Mouse (Mus musculus) R1 (cell line): ENCODE measurements around the gene Arl4a.

Experiments used
- DNase-seq: peaks from one replicate; pipeline ENCODE4 v3.0.0-alpha.2; 2018; ENCODE audit warnings: low read depth, low spot score

The Arl4a gene

DNA sequence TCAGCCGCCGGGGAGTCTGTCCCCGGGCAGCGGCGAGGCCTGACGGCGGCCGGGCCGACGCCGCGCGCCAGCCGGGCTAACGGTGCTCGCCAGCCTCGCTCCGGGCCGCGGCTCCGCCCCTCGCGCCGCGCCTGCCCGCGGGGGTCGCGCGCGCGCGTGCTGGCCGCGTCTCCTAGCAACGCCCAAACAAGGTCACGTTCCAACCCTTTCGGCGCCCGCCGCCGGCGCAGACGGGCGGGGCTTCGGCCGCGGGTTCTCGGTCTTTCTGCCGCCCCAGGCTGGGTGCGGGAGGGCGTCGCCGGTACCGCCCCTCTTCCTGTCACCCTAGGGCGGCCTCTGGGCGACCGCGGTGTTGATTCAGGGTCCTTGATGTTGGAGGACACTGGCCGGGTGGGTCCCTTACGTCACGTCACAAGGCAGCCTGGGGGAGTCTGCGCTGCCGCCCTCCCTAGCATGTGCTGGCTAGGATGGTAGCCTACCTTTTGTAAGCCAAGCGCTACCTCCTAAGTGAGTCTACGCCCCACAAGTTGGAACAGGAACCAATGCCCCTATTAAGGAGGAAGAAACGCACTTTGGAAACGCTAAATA is at the start of gene Arl4a:
Gene Arl4a (minus strand): TSS at position 150 of the 588 bp plus-strand sequence.
- peak; percentile 84 for DNase-seq

DNA sequence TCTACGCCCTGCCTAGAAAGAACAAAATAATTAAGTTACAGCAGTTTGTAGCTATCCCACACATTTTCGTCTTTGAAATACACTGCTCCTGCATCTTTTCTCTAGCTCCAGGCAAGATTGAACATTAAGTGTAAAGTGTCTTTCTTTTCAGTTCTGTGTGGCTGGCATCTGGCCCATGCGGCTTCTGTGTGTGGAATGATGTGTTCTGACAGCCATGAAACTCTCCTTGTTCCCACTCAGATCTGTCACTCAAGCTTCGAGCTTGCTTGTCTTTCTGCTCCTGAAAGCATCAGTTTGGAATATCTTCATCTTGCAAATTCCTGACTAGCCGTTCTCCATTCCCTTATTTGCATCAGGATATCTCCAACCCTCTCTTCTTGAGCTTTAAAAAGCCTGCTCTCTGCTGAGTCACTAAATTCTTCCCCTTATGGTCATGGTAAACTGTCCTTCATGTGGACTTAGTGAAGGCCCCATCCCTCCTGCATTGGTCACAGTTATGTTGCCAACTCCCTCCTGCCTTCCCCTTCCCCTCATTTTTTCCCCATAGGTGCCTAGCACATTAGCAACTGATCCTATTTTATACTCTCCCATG is 48.0 kb upstream of the Arl4a start:
- DNase-seq, result no peak

DNA sequence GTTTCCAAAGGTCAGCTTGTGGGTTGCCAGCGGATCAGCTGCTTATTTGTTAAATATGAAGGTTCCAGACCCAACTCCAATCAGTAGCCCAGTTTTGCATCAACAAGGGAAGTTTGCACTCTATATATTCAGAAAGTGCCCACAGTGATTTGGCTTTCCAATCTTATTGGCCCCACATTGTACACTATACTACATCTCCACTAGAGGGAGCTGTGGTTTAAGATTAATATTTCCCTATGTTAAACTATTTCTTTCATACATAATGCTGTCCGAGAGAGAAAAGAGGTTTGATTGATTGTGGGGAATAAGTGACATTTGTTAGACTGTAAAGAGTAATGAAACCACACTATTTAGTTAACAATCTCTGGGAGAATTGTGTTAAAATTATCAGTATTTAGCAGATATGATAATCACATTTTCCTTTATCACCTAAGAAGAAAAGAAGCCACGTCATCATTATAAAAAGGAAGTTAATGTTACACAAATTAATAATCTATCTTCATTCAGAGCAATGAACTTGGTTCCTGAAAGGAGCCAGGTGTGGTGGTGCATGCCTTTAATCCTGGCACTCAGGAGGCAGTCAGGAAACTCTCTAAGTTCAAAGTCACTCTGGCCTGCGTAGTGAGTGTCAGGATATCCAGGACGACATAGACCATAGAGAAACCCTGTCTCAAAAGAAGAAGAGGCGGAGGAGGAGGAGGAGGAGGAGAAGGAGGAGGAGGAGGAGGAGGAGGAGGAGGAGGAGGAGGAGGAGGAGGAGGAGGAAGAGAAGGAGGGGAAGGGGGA is 44.8 kb upstream of the Arl4a start:
- DNase-seq, result peak; percentile 22

DNA sequence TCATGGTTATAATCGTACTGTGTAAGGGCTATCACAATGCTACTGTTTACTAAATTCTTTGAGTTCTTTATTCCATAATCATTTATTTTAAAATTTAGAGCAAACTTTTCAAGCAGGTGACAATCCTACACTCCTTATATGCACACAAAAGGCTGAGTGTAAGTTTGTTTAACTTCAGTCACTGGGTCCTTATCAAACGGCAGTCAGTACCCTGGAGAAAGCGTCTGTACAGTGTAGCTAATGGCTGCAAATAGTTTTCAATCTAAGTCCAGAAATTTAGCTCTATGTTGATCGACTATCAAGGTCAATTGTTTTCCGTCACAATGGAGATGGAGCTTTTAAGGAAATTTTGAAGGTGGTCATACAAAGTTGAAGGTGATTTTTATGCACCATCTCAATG is 44.2 kb upstream of the Arl4a start:
- no peak for DNase-seq

GRCm38 (mm10) chr12:40073660-40074059 is 35.8 kb upstream of the Arl4a start:
- DNase-seq, result peak; percentile 8

DNA sequence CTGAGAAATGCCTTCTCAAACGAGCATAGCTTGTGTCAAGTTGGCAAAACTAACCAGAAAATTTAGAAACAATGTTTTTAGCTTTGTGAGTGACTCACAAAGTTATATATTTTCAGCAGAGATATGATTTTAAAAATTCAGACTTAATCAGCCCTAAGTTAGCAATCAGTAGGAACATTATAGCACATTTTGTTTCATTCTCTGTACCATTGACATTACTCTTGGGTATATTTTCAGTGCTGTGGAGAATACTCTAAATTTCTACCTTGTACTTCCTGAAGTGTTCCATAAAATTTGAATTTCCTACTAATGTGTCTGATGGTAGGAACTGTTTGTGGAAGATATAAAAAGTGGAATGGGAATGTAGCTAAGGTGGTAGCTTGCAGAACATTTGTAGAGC is 9.2 kb upstream of the Arl4a start:
- no peak for DNase-seq

GRCm38 (mm10) chr12:40043816-40044585 is 6.2 kb upstream of the Arl4a start:
- DNase-seq, result peak; percentile 86

DNA sequence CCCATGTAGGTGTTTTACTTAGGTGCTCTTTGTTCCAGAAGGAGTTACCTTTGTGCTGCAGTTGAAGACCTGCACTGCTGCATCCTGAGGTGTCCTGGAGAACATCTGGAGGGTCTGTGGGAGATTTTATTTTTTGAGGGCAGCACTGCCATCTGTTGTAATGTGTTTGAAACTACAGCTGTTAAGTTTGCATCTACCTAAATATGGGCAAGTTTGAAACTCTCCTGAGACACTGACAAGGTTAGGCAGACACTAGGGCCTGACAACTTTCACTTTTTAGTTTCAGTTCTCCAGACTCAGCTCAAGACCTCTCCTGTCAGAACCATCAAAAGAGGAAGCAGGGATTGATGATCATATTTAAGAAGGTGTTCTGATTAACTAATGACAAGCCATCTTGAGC is 2.2 kb upstream of the Arl4a start:
- DNase-seq, result peak; percentile 73

DNA sequence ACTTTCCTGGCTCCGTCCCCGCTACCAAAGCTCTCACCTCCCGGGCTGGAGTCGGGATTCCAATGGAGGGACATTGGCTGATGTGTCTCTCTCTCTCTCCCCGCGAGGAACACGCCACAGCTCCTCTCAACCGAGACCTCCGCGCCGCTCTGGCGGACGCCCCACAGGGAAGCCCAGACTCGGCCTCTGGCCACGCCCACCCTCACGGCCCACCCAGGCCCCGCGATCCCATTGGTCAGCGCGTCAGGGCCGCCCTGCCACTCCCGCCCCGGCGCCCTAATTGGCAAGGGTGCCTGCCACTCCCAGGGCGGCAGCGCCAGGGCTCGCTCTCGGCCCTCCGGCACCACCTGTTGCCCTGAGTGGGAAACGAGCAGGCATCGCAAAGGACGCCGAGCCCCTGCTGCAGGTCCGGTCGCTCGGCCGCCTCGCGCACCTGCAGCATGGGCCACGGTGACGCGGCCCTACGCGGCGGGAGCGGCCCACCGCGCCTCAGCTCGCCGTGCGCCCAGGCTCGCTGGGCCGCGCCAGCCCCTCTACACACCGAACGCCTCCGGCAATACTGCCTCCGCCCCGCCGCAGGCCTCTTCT is 505 bp downstream of the Arl4a start:
- DNase-seq, result peak; percentile 95

GRCm38 (mm10) chr12:40036666-40037065 is 1.2 kb downstream of the Arl4a start:
- DNase-seq, result peak; percentile 15

GRCm38 (mm10) chr12:40035506-40035905 is 2.3 kb downstream of the Arl4a start:
- DNase-seq, result no peak

DNA sequence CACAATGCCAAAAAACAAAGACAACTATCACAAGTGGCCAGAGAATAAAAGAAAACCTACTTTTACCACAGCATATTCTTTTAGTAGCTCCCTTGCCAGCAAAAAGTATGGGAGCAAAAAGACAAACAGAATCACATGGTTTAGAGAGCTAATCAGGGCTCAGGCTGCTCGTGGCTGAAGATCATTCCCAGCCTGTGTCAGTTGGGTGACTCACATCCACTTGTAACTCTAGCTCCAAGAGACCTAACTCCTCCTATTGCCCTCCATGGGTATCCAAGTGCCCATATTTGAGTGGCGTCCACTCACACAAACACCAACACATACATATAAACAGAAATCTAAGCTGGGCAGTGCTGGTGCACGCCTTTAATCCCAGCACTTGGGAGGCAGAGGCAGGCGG is 8.6 kb downstream of the Arl4a start:
- no peak for DNase-seq

- no peak for DNase-seq
Measured at GRCm38 (mm10) chr12:40027846-40028245, 10.0 kb downstream of the Arl4a start.

DNA sequence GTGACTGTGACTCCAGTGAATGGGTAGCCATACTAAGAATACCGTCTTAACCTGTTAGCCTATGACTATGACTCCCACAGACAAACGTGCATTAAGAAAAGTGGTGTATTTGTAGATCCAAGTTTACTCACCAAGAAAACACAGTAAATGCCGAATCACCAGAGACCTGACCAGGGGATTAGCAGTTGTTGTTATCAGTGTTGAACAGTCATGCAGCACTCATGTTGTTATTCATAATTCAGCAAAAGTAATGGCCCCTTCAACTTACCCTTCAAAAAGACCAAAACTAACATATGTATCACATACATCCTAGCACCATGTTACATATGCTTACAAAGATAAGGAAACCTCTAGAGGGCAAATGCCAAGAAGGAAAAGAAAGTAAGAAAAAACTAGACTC is 10.4 kb downstream of the Arl4a start:
- no peak for DNase-seq

DNA sequence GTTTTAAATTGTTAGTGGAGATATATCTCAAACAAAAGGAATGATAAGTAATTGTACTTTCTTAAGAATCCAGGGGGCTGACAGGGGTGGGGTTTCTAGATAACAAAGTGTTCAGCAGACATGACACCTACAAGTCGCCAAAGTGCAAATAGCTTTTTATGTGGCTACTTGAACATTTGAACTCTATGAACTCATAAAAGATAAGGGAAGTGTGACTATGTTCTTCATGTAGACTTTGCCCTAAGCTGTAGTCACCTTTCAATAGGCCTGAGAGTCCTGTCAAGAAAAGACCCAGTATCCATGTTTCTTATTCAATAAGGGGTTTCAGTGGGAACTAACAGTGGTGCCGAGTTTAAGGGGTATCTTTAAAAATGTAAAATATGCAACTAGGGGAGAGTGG is 13.9 kb downstream of the Arl4a start:
- no peak for DNase-seq

- DNase-seq, result no peak
Measured at GRCm38 (mm10) chr12:40023014-40023642, 14.7 kb downstream of the Arl4a start.

GRCm38 (mm10) chr12:40022344-40022743 is 15.5 kb downstream of the Arl4a start:
- no peak for DNase-seq

- no peak for DNase-seq
Measured at GRCm38 (mm10) chr12:40017955-40018505, 19.8 kb downstream of the Arl4a start.

- peak; percentile 58 for DNase-seq
Measured at GRCm38 (mm10) chr12:40016648-40017460, 21.0 kb downstream of the Arl4a start.

DNA sequence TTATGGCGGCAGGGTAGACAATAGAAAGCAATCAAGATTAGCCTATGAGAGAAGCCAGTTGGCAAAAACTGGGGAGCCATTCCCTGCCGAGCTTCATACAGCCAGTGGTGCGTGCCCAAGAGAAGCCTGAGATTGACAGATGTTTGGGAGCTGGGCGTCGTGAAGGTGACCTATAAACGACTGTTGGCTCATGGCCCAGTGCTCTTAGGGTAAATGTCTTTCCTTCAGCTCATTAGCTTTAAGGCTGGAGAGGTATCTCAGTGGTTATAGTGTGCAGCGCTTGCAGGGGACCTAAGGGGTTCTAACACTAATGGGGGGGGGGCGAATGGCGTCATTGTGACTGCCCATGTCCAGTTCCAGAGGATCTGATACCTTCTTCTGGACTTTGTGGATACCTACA is 21.8 kb downstream of the Arl4a start:
- DNase-seq, result no peak
